Mouse (Mus musculus) urinary bladder, postnatal 10 days (tissue): Measurements from ENCODE around the gene Spink2.
"Not testable (repeated sequence)": the region's sequence is repeated elsewhere in the genome, so short reads cannot be mapped to it uniquely, and the experiment has no call there.

ENCODE experiments used
- DNase-seq: peaks from one replicate; pipeline ENCODE4 v3.0.0; 2022; ENCODE audit warnings: low spot score

Spink2 gene

GRCm38 (mm10) chr5:77193951-77194350 is 17.3 kb downstream of the Spink2 start:
- no peak for DNase-seq

- DNase-seq = no peak
These were observed 18.0 kb downstream of the Spink2 start for GRCm38 (mm10) chr5:77193266-77193665.

- DNase-seq = no peak
These were observed 19.6 kb downstream of the Spink2 start for GRCm38 (mm10) chr5:77191631-77192030.

GRCm38 (mm10) chr5:77191106-77191505 is 20.2 kb downstream of the Spink2 start:
- DNase-seq = no peak

GRCm38 (mm10) chr5:77188738-77189137 is 22.5 kb downstream of the Spink2 start:
- no peak for DNase-seq

GRCm38 (mm10) chr5:77185351-77185750 is 25.9 kb downstream of the Spink2 start:
- no peak for DNase-seq

- DNase-seq = not testable (repeated sequence)
These were observed 27.4 kb downstream of the Spink2 start for GRCm38 (mm10) chr5:77183876-77184275.

- DNase-seq = no peak
These were observed 27.9 kb downstream of the Spink2 start for GRCm38 (mm10) chr5:77183338-77183737.

- no peak for DNase-seq
These were observed 29.8 kb downstream of the Spink2 start for GRCm38 (mm10) chr5:77181508-77181907.

- DNase-seq = no peak
These were observed 32.3 kb downstream of the Spink2 start for GRCm38 (mm10) chr5:77178976-77179375.

GRCm38 (mm10) chr5:77178008-77178407 is 33.3 kb downstream of the Spink2 start:
- no peak for DNase-seq

GRCm38 (mm10) chr5:77174779-77175178 is 36.5 kb downstream of the Spink2 start:
- DNase-seq = no peak

- no peak for DNase-seq
These were observed 40.7 kb downstream of the Spink2 start for GRCm38 (mm10) chr5:77170593-77170992.

- no peak for DNase-seq
These were observed 43.8 kb downstream of the Spink2 start for GRCm38 (mm10) chr5:77167306-77167945.

GRCm38 (mm10) chr5:77165703-77166625 is 45.3 kb downstream of the Spink2 start:
- no peak for DNase-seq

GRCm38 (mm10) chr5:77163597-77163996 is 47.7 kb downstream of the Spink2 start:
- no peak for DNase-seq

- DNase-seq = no peak
These were observed 48.7 kb downstream of the Spink2 start for GRCm38 (mm10) chr5:77162566-77162965.

GRCm38 (mm10) chr5:77157777-77158540 is 53.3 kb downstream of the Spink2 start:
- no peak for DNase-seq

GRCm38 (mm10) chr5:77156938-77157337 is 54.3 kb downstream of the Spink2 start:
- DNase-seq = no peak

GRCm38 (mm10) chr5:77155526-77155925 is 55.7 kb downstream of the Spink2 start:
- no peak for DNase-seq
